Mouse (Mus musculus) cerebellum, adult 2 months (tissue): ENCODE results near the gene Ablim2. TPM values are rescaled to one million over a fixed set of nuclear protein-coding genes. Genes with fewer than 3 reads are reported as not detected.
A peak's percentile ranks its signal among the peaks of the same experiment; 100 is the strongest.

Experiments used
- DNase-seq, 2 experiments: peaks; one replicate each; pipeline ENCODE4 v3.0.0; 2021
- H3K27ac ChIP-seq: fragments of 200-500 bp; 2 replicates; pipeline ENCODE4 v1.5.1; 2012; ENCODE audit warnings: low read length, control low read depth, inconsistent platforms; ENCODE audit not compliant: insufficient read depth
- H3K27me3 ChIP-seq: fragments of 200-500 bp; 2 replicates; pipeline ENCODE4 v1.6.1; 2012; ENCODE audit warnings: inconsistent platforms, mild to moderate bottlenecking, low read length, moderate library complexity; ENCODE audit not compliant: control insufficient read depth, insufficient read depth
- H3K4me1 ChIP-seq: fragments of 200-500 bp; 2 replicates; pipeline ENCODE4 v1.6.1; 2011; ENCODE audit warnings: low read length; ENCODE audit not compliant: control insufficient read depth, insufficient read depth
- H3K4me3 ChIP-seq: fragments of 200-500 bp; replicated peaks from 2 replicates; pipeline ENCODE3; 2011; ENCODE audit warnings: mild to moderate bottlenecking, low read depth, low read length, control low read depth; ENCODE audit not compliant: insufficient read depth
- CTCF ChIP-seq: fragments of 200-500 bp; IDR thresholded peaks from 2 replicates; pipeline ENCODE4 v1.5.1; 2011; ENCODE audit warnings: low read depth, mild to moderate bottlenecking, control low read depth, low read length, moderate library complexity, borderline replicate concordance; ENCODE audit not compliant: insufficient read depth
- POLR2A ChIP-seq: fragments of 200-500 bp; IDR thresholded peaks from 2 replicates; pipeline ENCODE4 v1.6.1; 2011; ENCODE audit warnings: low read length, control low read depth, borderline replicate concordance; ENCODE audit not compliant: insufficient read depth
- WGBS: fragments of 180-500 bp; shearing (Covaris S2); methylation state at CpG from one replicate; pipeline ENCODE4 v1.1.7; 2018; 5-methylcytosine and 5-hydroxymethylcytosine counted together
- polyA plus RNA-seq: library from polyadenylated mRNA; depleted of rRNA; stranded (reverse); fragments of >200 nt; gene quantifications from 2 replicates; pipeline ENCODE4 v1.2.3, GENCODE M21; 2012

Gene Ablim2
- polyA plus RNA-seq, 1 experiment = 99.9 TPM

DNA sequence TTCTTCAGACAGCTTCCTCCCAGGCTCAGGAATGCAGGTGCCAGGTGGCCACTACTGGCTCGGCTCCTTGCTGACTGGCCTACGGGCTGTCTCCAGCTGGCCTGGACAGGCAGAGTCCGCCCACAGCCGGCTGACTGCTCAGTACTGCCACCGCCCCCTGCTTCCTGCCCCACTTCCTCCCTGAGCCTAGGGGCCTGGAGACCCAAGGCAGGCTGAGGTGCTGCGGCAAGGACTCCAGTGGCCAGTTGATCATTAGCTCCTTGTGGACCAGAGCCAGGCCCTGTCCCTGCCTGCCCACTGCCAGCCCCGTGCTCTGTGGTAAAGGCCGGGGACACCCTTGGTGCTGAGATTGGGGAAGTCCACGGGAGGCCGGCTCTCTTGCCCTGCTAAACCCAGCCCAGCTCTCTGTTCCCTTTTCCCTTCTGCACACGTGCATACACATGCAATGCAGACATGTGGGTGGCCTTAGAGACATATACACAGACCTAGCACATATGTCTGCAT lies 28.7 kb upstream of the Ablim2 start:
- Histone ChIP-seq H3K27me3 (no peaks in the 10 kb centered on the region), H3K27ac (peak overlapping the region; percentile 21), H3K4me3 (no peak overlapping the region), H3K4me1 (peaks cover 16% of the 10 kb centered on the region)
- WGBS = 6% methylated on average over 11 of the region's 11 CpGs
- DNase-seq = peak; percentile 71 to 75
- TF ChIP-seq CTCF = no peak
- TF ChIP-seq POLR2A = no peak

DNA sequence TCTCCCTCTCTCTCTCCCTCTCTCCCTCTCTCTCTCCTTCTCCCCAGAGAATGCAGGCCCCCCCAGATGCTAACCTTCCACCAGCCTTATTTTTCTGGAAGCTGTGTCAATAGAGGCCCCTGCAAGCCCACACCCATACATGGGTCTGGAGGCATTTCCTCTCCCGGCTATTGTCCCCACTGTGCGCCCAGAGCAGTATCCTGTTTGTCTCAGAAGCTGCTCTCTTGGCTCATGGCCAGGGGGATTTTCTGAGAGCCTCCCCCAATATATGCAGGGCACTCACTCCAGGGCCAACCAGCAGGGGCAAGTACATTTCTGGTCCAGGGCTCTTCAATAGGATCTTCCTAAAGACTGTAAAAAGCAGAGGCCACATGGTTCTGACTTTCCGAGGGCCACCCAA lies 27.8 kb upstream of the Ablim2 start:
- Histone ChIP-seq H3K4me1 (peaks cover 16% of the 10 kb centered on the region), H3K4me3 (no peak overlapping the region), H3K27me3 (no peaks in the 10 kb centered on the region), H3K27ac (no peak overlapping the region)
- TF ChIP-seq POLR2A (no peak), CTCF (no peak)
- no peak for DNase-seq
- 91% methylated on average over 3 of the region's 3 CpGs for WGBS

DNA sequence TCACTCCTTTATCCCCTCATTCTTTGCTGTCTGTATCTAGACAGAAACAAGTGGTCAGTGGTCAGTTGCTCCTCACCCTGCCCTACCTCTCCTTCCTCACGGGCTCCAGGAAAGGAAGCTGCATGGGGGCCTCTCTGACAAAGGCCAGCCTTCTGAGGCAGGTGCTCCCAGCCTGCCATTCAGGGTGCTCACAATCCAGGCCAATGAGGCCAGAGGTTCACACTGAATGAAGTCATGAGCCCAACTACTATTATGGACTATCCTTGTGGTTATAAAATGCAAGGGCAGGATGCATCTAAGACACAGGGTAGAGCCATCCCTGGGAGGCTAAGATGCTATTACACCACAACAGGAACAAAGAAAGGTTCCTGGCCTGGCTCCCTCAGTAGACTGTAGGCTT lies 27.1 kb upstream of the Ablim2 start:
- 94% methylated on average over 1 of the region's 1 CpGs for WGBS
- Histone ChIP-seq H3K4me1 (peaks cover 16% of the 10 kb centered on the region), H3K4me3 (no peak overlapping the region), H3K27me3 (no peaks in the 10 kb centered on the region), H3K27ac (no peak overlapping the region)
- TF ChIP-seq POLR2A = no peak
- no peak for TF ChIP-seq CTCF
- no peak for DNase-seq

DNA sequence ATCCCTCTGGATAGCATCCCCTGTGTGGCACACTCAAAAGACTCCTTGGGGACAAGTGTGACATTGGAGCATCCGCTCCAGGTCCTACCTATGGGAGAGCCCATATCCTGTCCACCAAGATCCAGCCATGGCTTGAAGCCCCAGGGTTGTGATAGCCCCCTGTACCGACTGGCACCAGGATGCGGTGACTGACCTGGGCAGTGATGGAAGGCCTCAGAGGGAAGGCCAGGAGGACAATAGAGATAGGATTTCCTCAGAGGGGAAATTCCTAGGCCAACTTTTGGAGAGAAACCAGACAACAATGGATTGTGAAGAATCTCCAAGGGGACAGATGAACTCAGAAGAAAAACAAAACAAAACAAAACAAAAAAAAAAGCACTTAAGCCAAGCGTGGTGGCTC lies 26.7 kb upstream of the Ablim2 start:
- H3K27me3 ChIP-seq = no peaks in the 10 kb centered on the region
- H3K27ac ChIP-seq = no peak overlapping the region
- no peak for DNase-seq
- H3K4me1 ChIP-seq = peaks cover 16% of the 10 kb centered on the region
- 92% methylated on average over 4 of the region's 4 CpGs for WGBS
- H3K4me3 ChIP-seq = no peak overlapping the region
- TF ChIP-seq CTCF (no peak), POLR2A (no peak)

DNA sequence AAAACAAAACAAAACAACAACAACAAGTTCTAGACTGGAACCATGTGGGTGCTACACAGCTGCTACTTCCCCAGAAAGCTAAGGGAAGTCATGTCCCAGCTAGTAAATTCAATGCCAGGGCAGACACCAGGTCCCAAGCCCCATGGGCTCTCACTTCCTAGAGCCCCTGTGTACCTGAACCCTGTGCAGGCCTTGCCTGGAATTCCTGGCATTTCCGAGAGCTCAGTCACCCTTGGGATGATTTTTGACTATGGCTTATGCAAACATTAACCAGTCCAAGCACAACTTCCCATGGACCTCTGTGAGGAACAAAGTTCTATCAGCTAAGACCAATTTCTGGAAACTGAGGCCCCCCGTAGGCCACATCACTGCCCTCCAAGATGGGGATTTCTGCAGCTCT lies 24.2 kb upstream of the Ablim2 start:
- 95% methylated on average over 2 of the region's 2 CpGs for WGBS

DNA sequence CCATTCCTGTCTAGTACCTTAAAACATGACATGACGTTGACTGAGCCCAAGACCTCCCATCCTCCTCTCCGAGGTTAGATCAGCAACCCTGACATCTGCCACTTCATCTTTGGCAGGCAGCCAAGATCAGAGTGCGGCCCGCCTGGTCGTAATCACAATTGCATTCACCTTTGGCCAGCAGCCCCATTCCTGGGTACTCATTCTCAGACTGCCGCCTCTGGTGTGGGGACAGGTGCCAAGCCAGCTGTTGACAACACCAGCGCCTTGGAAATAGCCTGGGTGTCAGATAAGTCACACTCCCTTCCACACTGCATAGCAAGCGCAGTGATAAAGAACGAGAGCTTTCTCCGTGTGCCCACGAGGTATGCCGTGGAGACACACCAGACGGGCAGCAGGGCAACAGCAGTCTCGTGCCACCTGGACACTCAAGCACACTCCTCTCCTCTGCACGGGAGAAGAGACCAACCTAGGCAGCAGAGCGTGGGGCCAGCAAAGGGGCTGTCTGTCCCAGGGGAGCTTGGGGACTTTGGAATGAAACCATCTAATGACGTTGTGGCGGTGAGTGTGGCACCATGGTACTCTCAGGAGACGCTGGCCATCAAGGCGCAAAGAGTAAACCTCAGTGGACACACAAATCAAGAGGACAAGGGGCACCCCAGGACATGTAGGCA lies 20.3 kb upstream of the Ablim2 start:
- no peak for TF ChIP-seq POLR2A
- no peak for TF ChIP-seq CTCF
- no peaks in the 10 kb centered on the region for H3K27me3 ChIP-seq
- WGBS = 32% methylated on average over 20 of the region's 20 CpGs
- H3K4me1 ChIP-seq = peaks cover 5% of the 10 kb centered on the region
- no peak overlapping the region for H3K27ac ChIP-seq
- peak; percentile 23 to 28 for DNase-seq
- no peak overlapping the region for H3K4me3 ChIP-seq

More for the DNA sequence above, 24.2 kb upstream of the Ablim2 start:
- TF ChIP-seq POLR2A = no peak
- TF ChIP-seq CTCF = no peak
- Histone ChIP-seq H3K4me3 (no peak overlapping the region), H3K27me3 (no peaks in the 10 kb centered on the region), H3K27ac (no peak overlapping the region), H3K4me1 (peaks cover 16% of the 10 kb centered on the region)
- DNase-seq = no peak

DNA sequence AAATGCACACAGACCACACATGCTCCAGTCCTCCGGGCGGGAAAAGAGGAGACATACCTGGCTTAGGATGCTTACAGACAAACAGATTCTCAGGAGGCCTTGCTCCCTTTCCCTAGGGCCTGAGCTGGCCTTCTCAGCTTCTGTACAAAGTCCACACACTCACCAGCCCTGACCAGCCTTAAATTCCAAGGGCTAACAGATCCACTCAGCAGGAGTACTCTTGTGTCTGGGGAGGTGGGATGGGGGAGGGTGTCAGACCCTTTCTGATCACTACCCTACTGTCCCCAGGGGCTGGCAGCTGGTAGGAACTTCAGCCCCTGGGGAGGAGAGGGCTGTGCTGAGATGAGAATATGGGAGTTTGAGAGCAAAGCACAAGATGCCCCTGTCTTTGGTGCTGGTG lies 18.7 kb upstream of the Ablim2 start:
- Histone ChIP-seq H3K4me3 (no peak overlapping the region), H3K4me1 (peaks cover 5% of the 10 kb centered on the region), H3K27ac (no peak overlapping the region), H3K27me3 (no peaks in the 10 kb centered on the region)
- TF ChIP-seq CTCF (no peak), POLR2A (no peak)
- WGBS = 82% methylated on average over 2 of the region's 2 CpGs
- DNase-seq = no peak

DNA sequence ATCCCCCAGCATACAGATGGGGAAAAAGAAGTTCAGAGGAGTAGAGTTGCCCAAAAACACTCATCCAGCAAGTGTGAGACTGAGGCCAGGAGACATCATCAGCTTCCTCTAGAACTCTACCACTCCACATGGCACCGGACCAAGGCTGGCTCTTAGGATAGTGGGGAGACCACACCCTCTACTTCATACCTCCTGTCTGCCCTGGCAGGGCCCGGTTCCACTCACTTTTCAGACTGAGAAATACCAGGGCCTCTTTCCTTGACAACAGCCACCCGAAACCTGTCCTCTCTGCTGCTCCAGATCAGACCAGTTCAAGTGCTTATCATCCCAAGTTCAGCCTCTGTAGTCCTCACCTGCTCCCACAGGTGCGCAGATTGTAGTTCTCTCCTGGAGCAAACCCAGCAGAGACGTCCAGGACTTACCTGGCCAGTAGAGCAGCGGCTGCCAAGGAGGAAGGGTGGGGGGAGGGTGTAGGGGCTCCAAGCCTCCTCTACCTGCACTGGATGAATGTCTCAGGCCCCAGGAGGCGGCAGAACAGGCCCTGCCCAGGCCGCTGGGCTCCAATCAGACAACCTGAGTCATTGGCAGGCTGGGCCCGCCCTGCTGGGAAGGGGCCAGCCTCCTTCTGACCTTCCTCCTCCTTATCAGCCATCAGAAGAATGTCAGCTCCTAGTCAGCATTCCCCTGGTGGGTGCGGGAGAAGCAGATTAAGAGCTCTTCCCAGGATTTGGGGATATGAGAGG lies 18.0 kb upstream of the Ablim2 start, which contains the start of gene Sh3tc1:
Gene Sh3tc1 (minus strand): TSS at position 452 of the 743 bp plus-strand sequence.
- H3K27ac ChIP-seq = no peak within 1 kb of the TSS
- DNase-seq = no peak
- no peak within 1 kb of the TSS for H3K4me3 ChIP-seq
- TF ChIP-seq CTCF (no peak), POLR2A (no peak)
- WGBS = 46% methylated on average over 10 of the region's 10 CpGs
- no peaks in the 10 kb centered on the region for H3K27me3 ChIP-seq
- peaks cover 5% of the 10 kb centered on the region for H3K4me1 ChIP-seq

DNA sequence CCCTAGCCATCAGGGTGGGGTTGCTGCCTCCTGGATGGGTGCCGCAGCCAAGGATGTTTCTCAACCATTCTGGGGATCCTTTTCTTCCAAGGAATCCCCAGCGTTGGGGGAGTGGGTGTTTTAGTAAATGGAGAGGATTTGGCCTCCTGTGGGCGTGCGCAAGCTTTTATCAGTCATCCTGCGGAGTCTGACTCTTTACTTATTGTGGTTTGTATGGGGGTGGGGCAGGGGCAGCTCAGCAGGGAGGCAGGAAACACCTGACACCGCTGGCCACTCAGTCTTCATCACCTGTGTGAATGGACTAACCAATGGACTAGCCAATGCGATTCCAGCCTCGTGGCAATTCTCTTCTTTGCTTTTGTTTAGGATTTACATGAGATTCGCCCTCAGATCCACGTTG lies 17.0 kb upstream of the Ablim2 start:
- no peak overlapping the region for H3K27ac ChIP-seq
- H3K4me1 ChIP-seq = peaks cover 5% of the 10 kb centered on the region
- H3K4me3 ChIP-seq = no peak overlapping the region
- TF ChIP-seq CTCF (no peak), POLR2A (no peak)
- no peaks in the 10 kb centered on the region for H3K27me3 ChIP-seq
- WGBS = 25% methylated on average over 10 of the region's 10 CpGs
- no peak for DNase-seq
